Comparison of ENCODE assay signal across 7 mouse cellular contexts in the genomic region with DNA sequence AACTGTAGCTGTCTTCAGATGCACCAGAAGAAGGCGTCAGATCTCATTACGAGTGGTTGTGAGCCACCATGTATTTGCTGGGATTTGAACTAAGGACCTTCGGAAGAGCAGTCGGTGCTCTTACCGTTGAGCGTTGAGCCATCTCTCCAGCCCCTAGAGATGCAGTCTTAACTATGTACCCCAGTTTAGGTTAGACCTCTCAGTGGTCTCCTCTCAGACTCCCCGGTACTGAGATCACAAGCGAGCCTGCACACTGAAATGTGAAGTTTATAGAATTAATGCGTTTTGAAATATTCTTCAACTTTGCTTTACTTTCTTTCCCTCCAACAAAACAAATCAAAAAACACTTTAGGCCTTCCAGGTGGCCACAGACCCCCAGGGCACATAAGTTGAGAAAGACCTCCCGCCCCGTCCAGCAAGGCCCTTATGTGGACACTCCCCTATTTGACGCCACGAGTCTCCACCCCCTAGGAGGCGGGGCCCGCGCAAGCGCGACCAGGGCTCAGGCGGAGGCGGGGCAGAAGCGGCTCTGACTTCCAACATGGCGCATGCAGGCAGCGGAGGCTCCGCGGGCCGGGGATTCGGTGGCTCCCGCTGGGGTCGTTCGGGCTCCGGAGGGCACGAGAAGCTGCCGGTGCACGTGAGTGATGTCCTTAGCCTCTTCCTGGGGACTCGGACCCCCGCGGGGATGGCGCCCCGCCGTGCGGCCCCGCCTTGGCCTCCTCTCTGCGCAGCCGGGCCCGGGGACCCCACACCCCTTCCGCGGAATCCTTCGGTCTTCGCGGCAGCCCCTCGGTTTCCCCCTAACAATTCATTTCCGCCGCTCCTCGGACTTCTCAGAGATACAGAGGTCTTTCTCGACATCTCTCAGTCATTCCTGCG. TPM values are rescaled to one million over a fixed set of nuclear protein-coding genes. Genes with fewer than 3 reads are reported as not detected.
DNase-seq lines count a peak whose midpoint lies in the region; ATAC-seq lines count a peak whose summit lies in the region.

A gene (plus strand): TSS at position 517 of the 882 bp plus-strand sequence.

- WGBS in embryonic facial prominence, embryonic 12.5 days: 13% methylated on average over 56 of the region's 56 CpGs
- WGBS in limb, embryonic 11.5 days: 16% methylated on average over 46 of the region's 56 CpGs
- 14% methylated on average over 56 of the region's 56 CpGs for WGBS in midbrain, embryonic 14.5 days

- peak within 1 kb of the TSS; percentile 95 for H3K9ac ChIP-seq in embryonic facial prominence, embryonic 12.5 days
- H3K9ac ChIP-seq in limb, embryonic 11.5 days (ENCODE audit: low read length): peak within 1 kb of the TSS; percentile 93
- peak within 1 kb of the TSS; percentile 94 for H3K9ac ChIP-seq in midbrain, embryonic 14.5 days (replicated peaks; ENCODE audit: low read length)

- H3K27me3 ChIP-seq in embryonic facial prominence, embryonic 12.5 days: no peaks in the 10 kb centered on the region
- no peaks in the 10 kb centered on the region for H3K27me3 ChIP-seq in limb, embryonic 11.5 days (ENCODE audit: control insufficient read depth, insufficient read depth, low read length)
- H3K27me3 ChIP-seq in midbrain, embryonic 14.5 days (ENCODE audit: control insufficient read depth, insufficient read depth, low read length): no peaks in the 10 kb centered on the region

- DNase-seq in adrenal gland, postnatal 25 days: peak; percentile 97
- peak; percentile 99 for DNase-seq in heart, adult 11 months
- peak; percentile 97 for DNase-seq in kidney, adult 18-20 months
- peak; percentile 95 for DNase-seq in limb, embryonic 11.5 days (ENCODE audit: low spot score)
- DNase-seq in midbrain, embryonic 14.5 days: peak; percentile 94
- peak; percentile 92 to 98 for DNase-seq in spleen, adult 18-20 months

- peak within 1 kb of the TSS; percentile 36; the same call in 1 of the 2 replicates for H3K27ac ChIP-seq in embryonic facial prominence, embryonic 12.5 days
- H3K27ac ChIP-seq in limb, embryonic 11.5 days (replicated peaks; ENCODE audit: low read depth, low read length): no peak within 1 kb of the TSS
- H3K27ac ChIP-seq in midbrain, embryonic 14.5 days (replicated peaks; ENCODE audit: low read depth, low read length): peak within 1 kb of the TSS; percentile 55; the same call in 1 of the 2 replicates

- peak within 1 kb of the TSS; percentile 80 for H3K4me2 ChIP-seq in embryonic facial prominence, embryonic 12.5 days (replicated peaks)
- peak within 1 kb of the TSS; percentile 81 for H3K4me2 ChIP-seq in limb, embryonic 11.5 days (ENCODE audit: low read depth, severe bottlenecking)
- H3K4me2 ChIP-seq in midbrain, embryonic 14.5 days (ENCODE audit: low read length): peak within 1 kb of the TSS; percentile 84

- peaks cover 32% of the 10 kb centered on the region for H3K36me3 ChIP-seq in embryonic facial prominence, embryonic 12.5 days
- peaks cover 14% of the 10 kb centered on the region for H3K36me3 ChIP-seq in limb, embryonic 11.5 days (ENCODE audit: control insufficient read depth, insufficient read depth, low read length)
- peaks cover 35% of the 10 kb centered on the region for H3K36me3 ChIP-seq in midbrain, embryonic 14.5 days (ENCODE audit: control insufficient read depth, insufficient read depth, low read length)

- peak within 1 kb of the TSS; percentile 96 for H3K4me3 ChIP-seq in embryonic facial prominence, embryonic 12.5 days
- peak within 1 kb of the TSS; percentile 94 for H3K4me3 ChIP-seq in limb, embryonic 11.5 days (ENCODE audit: low read depth, low read length)
- H3K4me3 ChIP-seq in midbrain, embryonic 14.5 days (replicated peaks; ENCODE audit: low read depth, low read length): peak within 1 kb of the TSS; percentile 95

- no peaks in the 10 kb centered on the region for H3K9me3 ChIP-seq in embryonic facial prominence, embryonic 12.5 days
- no peaks in the 10 kb centered on the region for H3K9me3 ChIP-seq in limb, embryonic 11.5 days (ENCODE audit: control insufficient read depth, low read length)
- no peaks in the 10 kb centered on the region for H3K9me3 ChIP-seq in midbrain, embryonic 14.5 days (ENCODE audit: control insufficient read depth, low read length)

- ATAC-seq in embryonic facial prominence, embryonic 12.5 days (ENCODE audit: insufficient number of reproducible peaks, insufficient read depth, low FRiP score, low TSS enrichment): peak; percentile 95
- peak; percentile 97 for ATAC-seq in limb, embryonic 11.5 days (ENCODE audit: insufficient number of reproducible peaks, low FRiP score, low TSS enrichment, low read depth)
- peak; percentile 99 for ATAC-seq in midbrain, embryonic 14.5 days (ENCODE audit: low FRiP score, low TSS enrichment)

- peaks cover 7% of the 10 kb centered on the region for H3K4me1 ChIP-seq in embryonic facial prominence, embryonic 12.5 days
- peaks cover 5% of the 10 kb centered on the region; the same call in 1 of the 2 replicates for H3K4me1 ChIP-seq in limb, embryonic 11.5 days (ENCODE audit: control insufficient read depth, insufficient read depth, low read length)
- H3K4me1 ChIP-seq in midbrain, embryonic 14.5 days (ENCODE audit: control insufficient read depth, insufficient read depth, low read length): peaks cover 9% of the 10 kb centered on the region; the same call in 1 of the 2 replicates

RNA-seq across cellular contexts. Expression of the gene that starts here (rescaled TPM):
- 215 and 274 TPM in 2 replicates for total RNA-seq in adrenal gland, postnatal 25 days (2021)
- 177 and 182 TPM in 2 replicates for polyA plus RNA-seq in embryonic facial prominence, embryonic 12.5 days (2016; fragmentation: Nextera tagmentation; extraction: Ambion mirVana)
- 152 and 155 TPM in 2 replicates for polyA plus RNA-seq in limb, embryonic 11.5 days (2014; fragmentation: Nextera tagmentation; extraction: Ambion mirVana)
- polyA plus RNA-seq in midbrain, embryonic 14.5 days (2014; fragmentation: Nextera tagmentation; extraction: Ambion mirVana): 191 and 211 TPM in 2 replicates
